Mouse (Mus musculus) forebrain, postnatal 0 days (tissue): ENCODE measurements around the gene Hid1. TPM values are rescaled to one million over a fixed set of nuclear protein-coding genes. Genes with fewer than 3 reads are reported as not detected.

Source experiments
- ATAC-seq: fragments of 200-750 bp; cut with Nextera tagmentation; 2 replicates; pipeline ENCODE4 v1.8.0; 2017; ENCODE audit warnings: mild to moderate bottlenecking, moderate library complexity
- DNase-seq: peaks from one replicate; pipeline ENCODE4 v3.0.0-alpha.2; 2015
- H3K27ac ChIP-seq: fragments of 300-500 bp; sonication (generic); 2 replicates; pipeline ENCODE4 v1.5.1; 2014; ENCODE audit warnings: low read depth, mild to moderate bottlenecking, antibody characterized with exemption, low read length, moderate library complexity, mixed read lengths
- H3K27me3 ChIP-seq: fragments of 300-500 bp; sonication (generic); 2 replicates; pipeline ENCODE4 v1.6.1; 2014; ENCODE audit warnings: mild to moderate bottlenecking, low read length, mixed read lengths; ENCODE audit not compliant: insufficient read depth
- H3K36me3 ChIP-seq: fragments of 300-500 bp; sonication (generic); 2 replicates; pipeline ENCODE4 v1.6.1; 2014; ENCODE audit warnings: mild to moderate bottlenecking, moderate library complexity; ENCODE audit not compliant: insufficient read depth
- H3K4me1 ChIP-seq: fragments of 300-500 bp; sonication (generic); 2 replicates; pipeline ENCODE4 v1.6.1; 2014; ENCODE audit warnings: antibody characterized with exemption; ENCODE audit not compliant: insufficient read depth
- H3K4me2 ChIP-seq: fragments of 300-500 bp; sonication (generic); 2 replicates; pipeline ENCODE4 v1.6.1; 2014; ENCODE audit warnings: low read depth, mild to moderate bottlenecking, moderate library complexity
- H3K4me3 ChIP-seq: fragments of 300-500 bp; sonication (generic); 2 replicates; pipeline ENCODE4 v1.5.1; 2014; ENCODE audit warnings: low read depth, low read length, mixed read lengths
- H3K9ac ChIP-seq: fragments of 300-500 bp; sonication (generic); 2 replicates; pipeline ENCODE4 v1.6.1; 2014; ENCODE audit warnings: mild to moderate bottlenecking
- H3K9me3 ChIP-seq: fragments of 300-500 bp; sonication (generic); 2 replicates; pipeline ENCODE4 v1.6.1; 2016; ENCODE audit warnings: low read length
- CTCF ChIP-seq: sonication (generic); IDR thresholded peaks from 2 replicates; pipeline ENCODE4 v1.5.1; 2016; ENCODE audit warnings: antibody characterized with exemption, control low read depth, low read depth
- WGBS: fragments of 180-500 bp; shearing (Covaris S2); extraction: QIAGEN DNeasy Blood & Tissue Kit; methylation state at CpG from one replicate; pipeline ENCODE4 v1.1.7; 2014; 5-methylcytosine and 5-hydroxymethylcytosine counted together
- polyA plus RNA-seq: library from polyadenylated mRNA; unstranded; fragments of >200 nt; fragmentation: Nextera tagmentation; extraction: Ambion mirVana; gene quantifications from 2 replicates; pipeline ENCODE4 v1.2.1, GENCODE M21; 2015
- total RNA-seq: library from RNA; depleted of rRNA; stranded (reverse); fragments of >200 nt; gene quantifications from 2 replicates; pipeline ENCODE4 v1.2.3, GENCODE M21; 2014

The Hid1 gene
- total and polyA plus RNA-seq, 2 experiments from 2014 or later, result 46.6 to 52.4 TPM

DNA sequence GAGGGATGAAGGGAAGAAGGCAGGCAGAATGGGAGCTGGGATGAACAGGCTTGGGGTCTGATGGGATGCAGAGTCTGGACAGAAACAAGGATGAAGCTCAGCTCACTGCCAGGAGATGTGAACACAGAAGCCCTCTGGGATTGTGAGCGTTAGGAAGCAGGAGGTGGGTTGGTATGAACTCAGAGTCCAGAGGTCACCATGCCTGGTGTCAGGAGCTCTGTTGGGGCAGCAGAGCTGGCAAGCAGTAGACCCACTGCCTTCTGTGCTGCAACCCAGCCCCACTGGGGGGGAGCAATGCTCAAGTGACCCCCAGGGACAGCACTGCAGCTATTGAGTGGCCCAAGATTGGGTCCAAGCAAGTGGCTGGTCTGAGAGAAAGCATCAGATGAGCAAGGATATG is 29.7 kb downstream of the Hid1 start:
- 0 out of 2 replicates have a peak, but pooled peaks cover 3% of the 10 kb centered on the region for H3K4me1 ChIP-seq
- peaks cover 19% of the 10 kb centered on the region for H3K27me3 ChIP-seq
- no peak overlapping the region for H3K4me3 ChIP-seq
- H3K27ac ChIP-seq, result no peak overlapping the region
- H3K36me3 ChIP-seq, result no peaks in the 10 kb centered on the region
- ATAC-seq (no peak), DNase-seq (no peak)
- no peak overlapping the region for H3K4me2 ChIP-seq
- H3K9me3 ChIP-seq, result no peaks in the 10 kb centered on the region
- WGBS, result 77% methylated on average over 1 of the region's 1 CpGs
- no peak overlapping the region for H3K9ac ChIP-seq
- no peak for TF ChIP-seq CTCF

DNA sequence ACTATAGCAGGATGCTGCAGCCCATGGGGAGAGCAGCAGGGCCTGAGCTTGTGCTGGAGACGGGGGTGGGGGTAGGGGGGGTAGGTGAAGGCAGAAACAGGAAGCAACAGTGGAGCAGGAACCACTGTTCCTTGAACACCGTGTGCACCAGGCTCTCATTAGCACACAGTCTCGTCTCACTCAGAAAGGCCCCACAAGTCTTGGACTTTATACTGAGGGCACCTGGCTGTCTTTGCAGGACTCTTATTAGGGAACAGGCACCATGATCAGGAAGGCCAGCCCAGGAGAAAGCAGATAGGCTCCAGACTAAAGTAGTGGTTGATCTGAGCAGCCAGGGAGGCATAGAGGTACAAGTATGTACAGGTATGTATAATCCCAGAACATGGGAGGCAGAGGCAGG is 30.2 kb downstream of the Hid1 start:
- TF ChIP-seq CTCF, result no peak
- Histone ChIP-seq H3K27ac (no peak overlapping the region), H3K36me3 (no peaks in the 10 kb centered on the region), H3K4me2 (no peak overlapping the region), H3K4me3 (no peak overlapping the region), H3K4me1 (0 out of 2 replicates have a peak, but pooled peaks cover 3% of the 10 kb centered on the region), H3K27me3 (peaks cover 19% of the 10 kb centered on the region), H3K9me3 (no peaks in the 10 kb centered on the region), H3K9ac (no peak overlapping the region)
- DNase-seq (no peak), ATAC-seq (no peak)
- 61% methylated on average over 3 of the region's 3 CpGs for WGBS

DNA sequence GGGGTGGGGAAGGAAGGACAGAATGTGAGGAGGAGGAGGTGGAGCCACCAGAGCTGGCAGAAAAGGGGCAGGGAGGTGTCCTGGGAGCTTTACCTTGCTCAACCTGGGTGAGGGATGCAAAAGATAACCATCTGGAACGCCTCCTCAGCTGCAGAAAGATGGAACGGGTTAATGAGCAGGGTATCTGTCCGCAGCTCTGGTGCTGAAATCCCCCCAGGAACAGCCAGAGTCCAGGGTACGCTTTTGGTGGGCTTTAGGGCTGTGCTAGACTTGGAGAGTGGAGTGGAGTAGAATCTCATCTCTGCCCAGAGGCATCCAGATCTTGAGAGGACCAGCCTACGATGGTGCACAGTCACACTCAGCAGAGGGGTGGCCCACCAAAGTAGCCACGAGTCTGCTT is 31.4 kb downstream of the Hid1 start:
- no peak for TF ChIP-seq CTCF
- WGBS, result 22% methylated on average over 6 of the region's 6 CpGs
- H3K9ac ChIP-seq, result no peak overlapping the region
- peaks cover 19% of the 10 kb centered on the region for H3K27me3 ChIP-seq
- H3K4me3 ChIP-seq, result no peak overlapping the region
- DNase-seq (no peak), ATAC-seq (no peak)
- H3K27ac ChIP-seq, result no peak overlapping the region
- 0 out of 2 replicates have a peak, but pooled peaks cover 3% of the 10 kb centered on the region for H3K4me1 ChIP-seq
- H3K36me3 ChIP-seq, result no peaks in the 10 kb centered on the region
- H3K4me2 ChIP-seq, result no peak overlapping the region
- H3K9me3 ChIP-seq, result no peaks in the 10 kb centered on the region

DNA sequence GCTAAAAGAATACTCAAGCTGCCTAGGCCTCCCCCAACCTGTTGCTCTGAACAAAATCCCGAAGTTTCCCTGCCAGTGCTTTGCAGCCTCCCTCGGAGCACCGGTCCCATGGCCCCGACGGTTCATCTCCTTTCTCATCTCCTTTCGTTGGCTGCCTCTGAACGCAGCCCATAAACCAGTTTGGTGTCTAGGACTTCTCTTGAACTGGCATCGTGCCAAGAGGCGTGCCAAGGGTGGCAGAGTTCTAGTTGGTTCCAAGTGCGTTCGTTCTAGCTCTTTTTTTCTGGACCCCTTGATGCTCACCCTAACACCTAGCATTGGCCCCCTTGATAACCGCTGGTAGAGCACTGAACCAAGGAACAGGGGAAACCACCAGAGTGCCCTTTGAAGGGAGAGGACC is 32.3 kb downstream of the Hid1 start:
- WGBS, result 42% methylated on average over 12 of the region's 12 CpGs
- DNase-seq, result no peak
- H3K27me3 ChIP-seq, result peaks cover 19% of the 10 kb centered on the region
- H3K36me3 ChIP-seq, result no peaks in the 10 kb centered on the region
- peak overlapping the region; percentile 55; the same call in 1 of the 2 replicates for H3K4me2 ChIP-seq
- H3K9me3 ChIP-seq, result no peaks in the 10 kb centered on the region
- no peak for TF ChIP-seq CTCF
- no peak for ATAC-seq
- H3K27ac ChIP-seq, result no peak overlapping the region
- H3K4me1 ChIP-seq, result 0 out of 2 replicates have a peak, but pooled peaks cover 3% of the 10 kb centered on the region
- no peak overlapping the region for H3K9ac ChIP-seq
- no peak overlapping the region for H3K4me3 ChIP-seq

- TF ChIP-seq CTCF, result no peak
- H3K27me3 ChIP-seq, result peaks cover 19% of the 10 kb centered on the region
- peak within 1 kb of the TSS; percentile 26; the same call in 1 of the 2 replicates for H3K9ac ChIP-seq
- DNase-seq (no peak), ATAC-seq (no peak)
- peak within 1 kb of the TSS; percentile 24 for H3K4me3 ChIP-seq
- H3K4me1 ChIP-seq, result 0 out of 2 replicates have a peak, but pooled peaks cover 3% of the 10 kb centered on the region
- H3K4me2 ChIP-seq, result peak within 1 kb of the TSS; percentile 55
- H3K27ac ChIP-seq, result no peak within 1 kb of the TSS
- no peaks in the 10 kb centered on the region for H3K36me3 ChIP-seq
- no peaks in the 10 kb centered on the region for H3K9me3 ChIP-seq
- WGBS, result 2% methylated on average over 29 of the region's 29 CpGs
Measured at GRCm38 (mm10) chr11:115334531-115334930, 33.0 kb downstream of the Hid1 start, which contains the start of gene Otop3. TSS of gene Otop3 (plus strand) at chr11:115334731.

GRCm38 (mm10) chr11:115329339-115329738 is 38.2 kb downstream of the Hid1 start:
- Histone ChIP-seq H3K36me3 (no peaks in the 10 kb centered on the region), H3K4me3 (no peak overlapping the region), H3K27me3 (peaks cover 2% of the 10 kb centered on the region; the same call in 1 of the 2 replicates), H3K27ac (no peak overlapping the region), H3K9ac (no peak overlapping the region), H3K9me3 (no peaks in the 10 kb centered on the region), H3K4me1 (0 out of 2 replicates have a peak, but pooled peaks cover under 1% of the 10 kb centered on the region), H3K4me2 (no peak overlapping the region)
- TF ChIP-seq CTCF, result no peak
- 74% methylated on average over 15 of the region's 15 CpGs for WGBS
- no peak for ATAC-seq
- DNase-seq, result no peak

GRCm38 (mm10) chr11:115326730-115327129 is 40.8 kb downstream of the Hid1 start:
- Histone ChIP-seq H3K4me2 (no peak overlapping the region), H3K36me3 (no peaks in the 10 kb centered on the region), H3K9ac (no peak overlapping the region), H3K27me3 (peaks cover 28% of the 10 kb centered on the region), H3K9me3 (no peaks in the 10 kb centered on the region), H3K4me1 (no peaks in the 10 kb centered on the region), H3K27ac (no peak overlapping the region), H3K4me3 (no peak overlapping the region)
- WGBS, result 63% methylated on average over 7 of the region's 7 CpGs
- DNase-seq, result no peak
- TF ChIP-seq CTCF, result no peak
- ATAC-seq, result no peak
